In genomic region chr7:127778350-127778749, GRCm38 (mm10) we compare ENCODE assay signal across 8 mouse cellular contexts. TPM values are rescaled to one million over a fixed set of nuclear protein-coding genes. Genes with fewer than 3 reads are reported as not detected.
DNase-seq lines count a peak whose midpoint lies in the region; ATAC-seq and TF ChIP-seq lines count a peak whose summit lies in the region.

No protein-coding gene starts in this region.

- peaks cover 12% of the 10 kb centered on the region for H3K4me1 ChIP-seq in heart, embryonic 12.5 days (replicated peaks)
- H3K4me1 ChIP-seq in bone marrow macrophage, adult 2 months (ENCODE audit: control insufficient read depth, insufficient read depth, low read length): peaks cover 7% of the 10 kb centered on the region
- peaks cover 3% of the 10 kb centered on the region; the same call in 1 of the 2 replicates for H3K4me1 ChIP-seq in heart, postnatal 0 days (ENCODE audit: control insufficient read depth, insufficient read depth)
- H3K4me1 ChIP-seq in midbrain, embryonic 10.5 days: peaks cover 21% of the 10 kb centered on the region

- WGBS in heart, embryonic 12.5 days: 77% methylated on average over 4 of the region's 4 CpGs
- WGBS in heart, postnatal 0 days: 70% methylated on average over 4 of the region's 4 CpGs
- 78% methylated on average over 4 of the region's 4 CpGs for WGBS in midbrain, embryonic 10.5 days

- TF ChIP-seq POLR2A in bone marrow macrophage, adult 2 months (IDR thresholded peaks at IDR 0.05; ENCODE audit: borderline replicate concordance, low read depth, low read length): no peak

- no peak for DNase-seq in heart, adult 18-20 months
- no peak for DNase-seq in heart, postnatal 0 days (ENCODE audit: low spot score)
- no peak for DNase-seq in midbrain, embryonic 10.5 days (ENCODE audit: low spot score)
- DNase-seq in thymus, postnatal 10 days (ENCODE audit: low spot score in 2 of 2): no peak
- DNase-seq in frontal cortex, adult 2 months (ENCODE audit: extremely low spot score in 1 of 2, low spot score in 1 of 2): no peak

- H3K36me3 ChIP-seq in heart, embryonic 12.5 days: peaks cover 51% of the 10 kb centered on the region
- H3K36me3 ChIP-seq in heart, postnatal 0 days (replicated peaks; ENCODE audit: control insufficient read depth, insufficient read depth, low read length): peaks cover 45% of the 10 kb centered on the region
- peaks cover 49% of the 10 kb centered on the region for H3K36me3 ChIP-seq in midbrain, embryonic 10.5 days

- TF ChIP-seq CTCF in bone marrow macrophage, adult 2 months (IDR thresholded peaks at IDR 0.05; ENCODE audit: low read depth, low read length): no peak
- TF ChIP-seq CTCF in heart, postnatal 0 days (IDR thresholded peaks at IDR 0.05; ENCODE audit: low read depth): no peak

- ATAC-seq in heart, embryonic 12.5 days (ENCODE audit: insufficient number of reproducible peaks, low FRiP score): no peak
- ATAC-seq in heart, postnatal 0 days (ENCODE audit: insufficient read depth, low read depth): no peak
- ATAC-seq in frontal cortex, adult (ENCODE audit: low TSS enrichment): no peak

- no peak overlapping the region for H3K27ac ChIP-seq in heart, embryonic 12.5 days (ENCODE audit: poor library complexity, severe bottlenecking)
- H3K27ac ChIP-seq in bone marrow macrophage, adult 2 months (ENCODE audit: insufficient read depth, low read depth, low read length): no peak overlapping the region
- H3K27ac ChIP-seq in heart, postnatal 0 days (ENCODE audit: low read depth): no peak overlapping the region
- peak overlapping the region; percentile 100 for H3K27ac ChIP-seq in midbrain, embryonic 10.5 days (replicated peaks)

- H3K9ac ChIP-seq in heart, embryonic 12.5 days: peak overlapping the region; percentile 96
- H3K9ac ChIP-seq in heart, postnatal 0 days (replicated peaks; ENCODE audit: low read depth, low read length): peak overlapping the region; percentile 94

- peak overlapping the region; percentile 94 for H3K4me2 ChIP-seq in heart, embryonic 12.5 days
- peak overlapping the region; percentile 68 for H3K4me2 ChIP-seq in heart, postnatal 0 days (ENCODE audit: low read depth, low read length)

- H3K9me3 ChIP-seq in heart, embryonic 12.5 days (replicated peaks): no peaks in the 10 kb centered on the region
- H3K9me3 ChIP-seq in heart, postnatal 0 days (replicated peaks; ENCODE audit: control insufficient read depth, low read length): no peaks in the 10 kb centered on the region
- no peaks in the 10 kb centered on the region for H3K9me3 ChIP-seq in midbrain, embryonic 10.5 days (replicated peaks)

- no peaks in the 10 kb centered on the region for H3K27me3 ChIP-seq in heart, embryonic 12.5 days (replicated peaks)
- no peaks in the 10 kb centered on the region for H3K27me3 ChIP-seq in heart, postnatal 0 days (ENCODE audit: control insufficient read depth, insufficient read depth, low read length)
- no peaks in the 10 kb centered on the region for H3K27me3 ChIP-seq in midbrain, embryonic 10.5 days (ENCODE audit: low read depth, poor library complexity, severe bottlenecking)

- TF ChIP-seq EP300 in heart, postnatal 0 days (IDR thresholded peaks at IDR 0.05; ENCODE audit: low read depth): no peak

- peak overlapping the region; percentile 99 for H3K4me3 ChIP-seq in heart, embryonic 12.5 days
- H3K4me3 ChIP-seq in bone marrow macrophage, adult 2 months (ENCODE audit: insufficient read depth, low read length): peak overlapping the region; percentile 90
- H3K4me3 ChIP-seq in heart, postnatal 0 days (ENCODE audit: low read depth, low read length): peak overlapping the region; percentile 89; the same call in 1 of the 2 replicates
- H3K4me3 ChIP-seq in midbrain, embryonic 10.5 days: peak overlapping the region; percentile 97

RNA-seq across cellular contexts. Expression of gene Setd1a, which starts 1.9 kb away (rescaled TPM):
- polyA plus RNA-seq in heart, embryonic 12.5 days (2016; fragmentation: Nextera tagmentation; extraction: Ambion mirVana): 12.1 and 14.6 TPM in 2 replicates
- 10 to 100 TPM; 15.8 to 19.5 TPM for total RNA-seq in heart, adult 18-20 months (2021)
- polyA plus RNA-seq in bone marrow macrophage, adult 2 months (2012; ENCODE audit: insufficient read depth, insufficient read length, missing spikeins): 28.2 and 30.1 TPM in 2 replicates
- total RNA-seq in heart, postnatal 0 days (2014; rRNA removed; ENCODE audit: low replicate concordance): 7.5 and 14.4 TPM in 2 replicates
- polyA plus RNA-seq in heart, postnatal 0 days (2015; fragmentation: Nextera tagmentation; extraction: Ambion mirVana): 6.0 and 7.6 TPM in 2 replicates
- 13.4 and 14.7 TPM in 2 replicates for polyA plus RNA-seq in midbrain, embryonic 10.5 days (2016; fragmentation: Nextera tagmentation; extraction: Ambion mirVana)
- polyA plus RNA-seq in frontal cortex, adult 2 months (2012; rRNA removed): 20.2 and 21.8 TPM in 2 replicates

RNA-seq across cellular contexts. Expression of gene Gm49388, which starts 7.1 kb away (rescaled TPM):
- not detected in 2 replicates for polyA plus RNA-seq in heart, embryonic 12.5 days (2016; fragmentation: Nextera tagmentation; extraction: Ambion mirVana)
- total RNA-seq in heart, adult 18-20 months (2021): 1 to 10 TPM; 2.5 to 2.6 TPM
- not detected in 2 replicates for polyA plus RNA-seq in bone marrow macrophage, adult 2 months (2012; ENCODE audit: insufficient read depth, insufficient read length, missing spikeins)
- not detected in 2 replicates for total RNA-seq in heart, postnatal 0 days (2014; rRNA removed; ENCODE audit: low replicate concordance)
- polyA plus RNA-seq in heart, postnatal 0 days (2015; fragmentation: Nextera tagmentation; extraction: Ambion mirVana): not detected in 2 replicates
- 0.35 TPM in 1 of 2 replicates, not detected in the other for polyA plus RNA-seq in midbrain, embryonic 10.5 days (2016; fragmentation: Nextera tagmentation; extraction: Ambion mirVana)
- polyA plus RNA-seq in frontal cortex, adult 2 months (2012; rRNA removed): 0.06 TPM in 1 of 2 replicates, not detected in the other

RNA-seq across cellular contexts. Expression of gene Orai3, which starts 8.7 kb away (rescaled TPM):
- 13.3 and 14.6 TPM in 2 replicates for polyA plus RNA-seq in heart, embryonic 12.5 days (2016; fragmentation: Nextera tagmentation; extraction: Ambion mirVana)
- total RNA-seq in heart, adult 18-20 months (2021): 10 to 100 TPM; 20.5 to 26.4 TPM
- 44.2 and 45.8 TPM in 2 replicates for polyA plus RNA-seq in bone marrow macrophage, adult 2 months (2012; ENCODE audit: insufficient read depth, insufficient read length, missing spikeins)
- total RNA-seq in heart, postnatal 0 days (2014; rRNA removed; ENCODE audit: low replicate concordance): 31.8 and 38.9 TPM in 2 replicates
- 17.3 and 17.6 TPM in 2 replicates for polyA plus RNA-seq in heart, postnatal 0 days (2015; fragmentation: Nextera tagmentation; extraction: Ambion mirVana)
- 8.3 and 10.1 TPM in 2 replicates for polyA plus RNA-seq in midbrain, embryonic 10.5 days (2016; fragmentation: Nextera tagmentation; extraction: Ambion mirVana)
- polyA plus RNA-seq in frontal cortex, adult 2 months (2012; rRNA removed): 19.9 and 20.6 TPM in 2 replicates

RNA-seq across cellular contexts. Expression of gene Hsd3b7, which starts 22.1 kb away (rescaled TPM):
- 19.0 and 21.1 TPM in 2 replicates for polyA plus RNA-seq in heart, embryonic 12.5 days (2016; fragmentation: Nextera tagmentation; extraction: Ambion mirVana)
- 10 to 100 TPM; 10.8 to 13.9 TPM for total RNA-seq in heart, adult 18-20 months (2021)
- 43.4 and 47.9 TPM in 2 replicates for polyA plus RNA-seq in bone marrow macrophage, adult 2 months (2012; ENCODE audit: insufficient read depth, insufficient read length, missing spikeins)
- total RNA-seq in heart, postnatal 0 days (2014; rRNA removed; ENCODE audit: low replicate concordance): 36.1 and 47.4 TPM in 2 replicates
- polyA plus RNA-seq in heart, postnatal 0 days (2015; fragmentation: Nextera tagmentation; extraction: Ambion mirVana): 23.3 and 27.4 TPM in 2 replicates
- 5.0 and 7.2 TPM in 2 replicates for polyA plus RNA-seq in midbrain, embryonic 10.5 days (2016; fragmentation: Nextera tagmentation; extraction: Ambion mirVana)
- 15.7 and 17.3 TPM in 2 replicates for polyA plus RNA-seq in frontal cortex, adult 2 months (2012; rRNA removed)

RNA-seq across cellular contexts. Expression of gene Fbxl19, which starts 34.0 kb away (rescaled TPM):
- 3.4 and 3.7 TPM in 2 replicates for polyA plus RNA-seq in heart, embryonic 12.5 days (2016; fragmentation: Nextera tagmentation; extraction: Ambion mirVana)
- total RNA-seq in heart, adult 18-20 months (2021): 1 to 10 TPM; 3.3 to 4.0 TPM
- polyA plus RNA-seq in bone marrow macrophage, adult 2 months (2012; ENCODE audit: insufficient read depth, insufficient read length, missing spikeins): 11.9 and 16.5 TPM in 2 replicates
- total RNA-seq in heart, postnatal 0 days (2014; rRNA removed; ENCODE audit: low replicate concordance): 8.9 and 21.6 TPM in 2 replicates
- 0.42 and 0.56 TPM in 2 replicates for polyA plus RNA-seq in heart, postnatal 0 days (2015; fragmentation: Nextera tagmentation; extraction: Ambion mirVana)
- 7.9 and 8.3 TPM in 2 replicates for polyA plus RNA-seq in midbrain, embryonic 10.5 days (2016; fragmentation: Nextera tagmentation; extraction: Ambion mirVana)
- polyA plus RNA-seq in frontal cortex, adult 2 months (2012; rRNA removed): 58.3 and 62.6 TPM in 2 replicates
